Mouse (Mus musculus) stomach, postnatal 0 days (tissue): ENCODE data around the gene Cdcp2.

ENCODE experiments used
- CTCF ChIP-seq: IDR thresholded peaks from 2 replicates; pipeline ENCODE4 v1.5.1; 2016; ENCODE audit warnings: antibody characterized with exemption, low read depth, mild to moderate bottlenecking, moderate library complexity
- EP300 ChIP-seq: optimal IDR thresholded peaks from 2 replicates; pipeline ENCODE3; 2016; ENCODE audit warnings: antibody characterized with exemption

DNA sequence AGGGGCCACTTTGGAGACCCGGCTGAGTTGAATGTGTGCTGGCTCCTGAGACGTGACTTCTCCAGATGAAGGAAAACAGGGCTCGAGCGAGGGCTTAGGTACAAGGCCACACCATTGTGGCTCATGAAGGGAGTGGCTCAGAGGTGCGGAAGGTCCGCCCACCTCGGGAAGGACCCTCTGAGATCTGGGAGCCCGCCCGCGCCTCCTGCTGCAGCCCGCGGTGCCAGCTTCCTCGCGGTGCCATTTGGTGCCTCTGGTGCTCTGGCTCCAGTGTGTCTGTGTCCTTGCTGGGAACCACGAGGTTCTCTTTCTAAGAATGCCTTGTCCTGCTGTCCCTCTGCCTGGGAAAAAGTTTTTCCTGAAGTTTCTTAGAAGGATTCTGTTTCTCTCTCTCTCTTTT is 1.2 kb downstream of the Cdcp2 start:
- TF ChIP-seq CTCF (no peak), EP300 (no peak)
